Comparison of ENCODE assay signal across 25 mouse cellular contexts in genomic region chrX:50965157-50965556, GRCm38 (mm10). TPM values are rescaled to one million over a fixed set of nuclear protein-coding genes. Genes with fewer than 3 reads are reported as not detected.
DNase-seq lines count a peak whose midpoint lies in the region; ATAC-seq and TF ChIP-seq lines count a peak whose summit lies in the region.
"Had no signal": no experiment of that assay in that cellular context is flagged by ENCODE, and none has a peak within 500 bp of the region (broad histone marks: within the 10 kb centered on the region; RNA-seq: fewer than 3 reads in every experiment).

No protein-coding gene starts in this region.

- no peak overlapping the region for H3K4me2 ChIP-seq in liver, embryonic 12.5 days
- no peak overlapping the region for H3K4me2 ChIP-seq in liver, embryonic 14.5 days (ENCODE audit: low read depth)
- H3K4me2 ChIP-seq: embryonic facial prominence, embryonic 12.5 days; forebrain, embryonic 13.5 days; forebrain, embryonic 15.5 days had no signal

- H3K9ac ChIP-seq in liver, embryonic 12.5 days: no peak overlapping the region
- no peak overlapping the region for H3K9ac ChIP-seq in liver, embryonic 14.5 days (replicated peaks)
- H3K9ac ChIP-seq: embryonic facial prominence, embryonic 12.5 days; forebrain, embryonic 13.5 days; forebrain, embryonic 15.5 days; forebrain, postnatal 0 days had no signal

- no peaks in the 10 kb centered on the region for H3K9me3 ChIP-seq in liver, embryonic 12.5 days (replicated peaks)
- H3K9me3 ChIP-seq in liver, embryonic 14.5 days (ENCODE audit: control insufficient read depth, low read length): no peaks in the 10 kb centered on the region
- H3K9me3 ChIP-seq: embryonic facial prominence, embryonic 10.5 days; embryonic facial prominence, embryonic 12.5 days; forebrain, embryonic 13.5 days; forebrain, embryonic 15.5 days had no signal

- 39% methylated on average over 3 of the region's 3 CpGs for WGBS in liver, embryonic 12.5 days (ENCODE audit: insufficient replicate concordance)
- WGBS in liver, embryonic 14.5 days (ENCODE audit: insufficient replicate concordance): 28% methylated on average over 3 of the region's 3 CpGs

- TF ChIP-seq CTCF in liver, embryonic 14.5 days (IDR thresholded peaks at IDR 0.05; ENCODE audit: low read depth): no peak

- H3K27me3 ChIP-seq in liver, embryonic 12.5 days (replicated peaks): no peaks in the 10 kb centered on the region
- H3K27me3 ChIP-seq in liver, embryonic 14.5 days (ENCODE audit: control insufficient read depth, insufficient read depth, low read length): no peaks in the 10 kb centered on the region
- H3K27me3 ChIP-seq: embryonic facial prominence, embryonic 12.5 days; forebrain, embryonic 13.5 days; forebrain, embryonic 15.5 days had no signal

- H3K4me3 ChIP-seq in liver, embryonic 12.5 days: no peak overlapping the region
- no peak overlapping the region for H3K4me3 ChIP-seq in liver, embryonic 14.5 days (ENCODE audit: insufficient read depth in 1 of 2, low read depth in 2 of 2, low read length in 2 of 2)
- H3K4me3 ChIP-seq: embryonic facial prominence, embryonic 10.5 days; embryonic facial prominence, embryonic 12.5 days; forebrain, embryonic 13.5 days; forebrain, embryonic 15.5 days had no signal

- no peak overlapping the region for H3K27ac ChIP-seq in liver, embryonic 12.5 days
- no peak overlapping the region for H3K27ac ChIP-seq in liver, embryonic 14.5 days
- H3K27ac ChIP-seq: embryonic facial prominence, embryonic 10.5 days; embryonic facial prominence, embryonic 12.5 days; forebrain, embryonic 13.5 days; forebrain, embryonic 15.5 days had no signal

- no peaks in the 10 kb centered on the region for H3K4me1 ChIP-seq in liver, embryonic 12.5 days
- H3K4me1 ChIP-seq in liver, embryonic 14.5 days (replicated peaks; ENCODE audit: control insufficient read depth in 2 of 2, insufficient read depth in 2 of 2, low read length in 1 of 2): no peaks in the 10 kb centered on the region
- H3K4me1 ChIP-seq: embryonic facial prominence, embryonic 10.5 days; embryonic facial prominence, embryonic 12.5 days; forebrain, embryonic 13.5 days; forebrain, embryonic 15.5 days had no signal

- no peaks in the 10 kb centered on the region for H3K36me3 ChIP-seq in liver, embryonic 12.5 days
- no peaks in the 10 kb centered on the region for H3K36me3 ChIP-seq in liver, embryonic 14.5 days (replicated peaks; ENCODE audit: control insufficient read depth, insufficient read depth, low read depth)
- H3K36me3 ChIP-seq: embryonic facial prominence, embryonic 10.5 days; embryonic facial prominence, embryonic 12.5 days; forebrain, embryonic 15.5 days had no signal

- peak; percentile 51; the same call in 1 of the 2 replicates for ATAC-seq in liver, embryonic 12.5 days
- peak; percentile 26; the same call in 1 of the 2 replicates for ATAC-seq in liver, embryonic 14.5 days (ENCODE audit: insufficient read depth)
- peak; percentile 63; the same call in 1 of the 2 replicates for ATAC-seq in megakaryocyte-erythroid progenitor cell, adult 5-6 weeks (replicated peaks; ENCODE audit: low FRiP score, low TSS enrichment, poor library complexity, severe bottlenecking)
- ATAC-seq: activated CD4-positive, CD25-positive, alpha-beta regulatory T cell, adult 4 months; forebrain, embryonic 13.5 days; forebrain, embryonic 15.5 days; forebrain, postnatal 0 days; Patski had no signal

- DNase-seq in liver: no peak
- DNase-seq in c-Kit-positive CD71-positive TER-119-negative erythroid progenitor cells, embryonic 14.5 days (ENCODE audit: low read depth): peak; percentile 5
- no peak for DNase-seq in liver, embryonic 14.5 days (ENCODE audit: low read depth in 3 of 3, low spot score in 3 of 3)
- no peak for DNase-seq in kidney, postnatal 36 days
- no peak for DNase-seq in layer of hippocampus, adult 8-10 months (ENCODE audit: low spot score in 2 of 2)
- no peak for DNase-seq in urinary bladder, adult 2 months (ENCODE audit: low spot score)
- DNase-seq: adrenal gland, adult 8-10 months; adrenal gland, postnatal 14 days; cerebellum, adult 11-12 months; cerebellum, adult 2 months; cerebellum, adult 9-10 months; cerebellum, postnatal 10 days; cerebellum, postnatal 25 days; forebrain, postnatal 0 days had no signal

- TF ChIP-seq EP300 in liver, embryonic 14.5 days (IDR thresholded peaks at IDR 0.05; ENCODE audit: low read depth): no peak

RNA-seq across cellular contexts. Expression of gene Frmd7, which starts 22.6 kb away (rescaled TPM):
- polyA plus RNA-seq in liver, embryonic 12.5 days (2016; fragmentation: Nextera tagmentation; extraction: Ambion mirVana): 0.11 and 0.14 TPM in 2 replicates
- polyA plus RNA-seq in liver, embryonic 14.5 days (2012; rRNA removed): 0.05 and 0.06 TPM in 2 replicates
- polyA plus RNA-seq in liver, embryonic 14.5 days (2014; fragmentation: Nextera tagmentation; extraction: Ambion mirVana): not detected in 2 replicates
- not detected in 2 replicates for total RNA-seq in megakaryocyte-erythroid progenitor cell, adult 5-6 weeks (2014; fragmentation: Nextera tagmentation)
- total RNA-seq in megakaryocyte-erythroid progenitor cell, adult 5-6 weeks (2017): not detected in 2 replicates
- 1 to 10 TPM; 2.2 to 4.2 (median 3.0) TPM for total RNA-seq in layer of hippocampus, adult 8-10 months (2022)
- polyA plus RNA-seq in urinary bladder, adult 2 months (2012; rRNA removed): 0.88 and 1.2 TPM in 2 replicates
- total RNA-seq: adrenal gland, postnatal 14 days; ES-E14 had no signal
- polyA plus RNA-seq: C2C12; forebrain, embryonic 11.5 days; forebrain, embryonic 13.5 days; Patski had no signal

RNA-seq across cellular contexts. Expression of gene Rap2c, which starts 52.7 kb away (rescaled TPM):
- 11.9 TPM in 2 replicates for polyA plus RNA-seq in liver, embryonic 12.5 days (2016; fragmentation: Nextera tagmentation; extraction: Ambion mirVana)
- 6.0 and 8.2 TPM in 2 replicates for polyA plus RNA-seq in liver, embryonic 14.5 days (2012; rRNA removed)
- 9.9 and 10.2 TPM in 2 replicates for polyA plus RNA-seq in liver, embryonic 14.5 days (2014; fragmentation: Nextera tagmentation; extraction: Ambion mirVana)
- total RNA-seq in megakaryocyte-erythroid progenitor cell, adult 5-6 weeks (2014; fragmentation: Nextera tagmentation): 16.3 and 23.6 TPM in 2 replicates
- 17.2 and 21.6 TPM in 2 replicates for total RNA-seq in megakaryocyte-erythroid progenitor cell, adult 5-6 weeks (2017)
- 10 to 100 TPM; 27.9 to 29.4 (median 28.2) TPM for total RNA-seq in layer of hippocampus, adult 8-10 months (2022)
- 13.6 and 13.9 TPM in 2 replicates for polyA plus RNA-seq in urinary bladder, adult 2 months (2012; rRNA removed)
